Mouse (Mus musculus) MEL (cell line): ENCODE measurements around the gene Med15.
A peak's percentile ranks its signal among the peaks of the same experiment; 100 is the strongest.

Experiments
- CTCF ChIP-seq, 3 experiments: IDR thresholded peaks in 2 of 3; conservative IDR thresholded peaks in 1 of 3; 2 replicates each; pipeline ENCODE4 v1.5.1; 2011 to 2012; ENCODE audit warnings: low read length in 3 of 3, low read depth in 2 of 3, mild to moderate bottlenecking in 2 of 3, improper control_type of control experiment in 1 of 3, inconsistent platforms in 1 of 3, mixed read lengths in 1 of 3, moderate library complexity in 1 of 3; ENCODE audit not compliant: control insufficient read depth in 1 of 3, insufficient read depth in 1 of 3, poor library complexity in 1 of 3, severe bottlenecking in 1 of 3
- E2F4 ChIP-seq: IDR thresholded peaks from 2 replicates; pipeline ENCODE4 v1.6.1; 2011; ENCODE audit warnings: low read depth, low read length, improper control_type of control experiment, borderline replicate concordance
- EP300 ChIP-seq, 2 experiments: IDR thresholded peaks; 2 replicates each; pipeline ENCODE4 v1.6.1; 2011; ENCODE audit warnings: improper control_type of control experiment in 2 of 2, low read length in 2 of 2, low read depth in 1 of 2, mild to moderate bottlenecking in 1 of 2
- ZKSCAN1 ChIP-seq: IDR thresholded peaks from 2 replicates; pipeline ENCODE4 v1.6.1; 2012; ENCODE audit warnings: low read depth, mild to moderate bottlenecking, inconsistent platforms, low read length, improper control_type of control experiment, moderate library complexity

DNA sequence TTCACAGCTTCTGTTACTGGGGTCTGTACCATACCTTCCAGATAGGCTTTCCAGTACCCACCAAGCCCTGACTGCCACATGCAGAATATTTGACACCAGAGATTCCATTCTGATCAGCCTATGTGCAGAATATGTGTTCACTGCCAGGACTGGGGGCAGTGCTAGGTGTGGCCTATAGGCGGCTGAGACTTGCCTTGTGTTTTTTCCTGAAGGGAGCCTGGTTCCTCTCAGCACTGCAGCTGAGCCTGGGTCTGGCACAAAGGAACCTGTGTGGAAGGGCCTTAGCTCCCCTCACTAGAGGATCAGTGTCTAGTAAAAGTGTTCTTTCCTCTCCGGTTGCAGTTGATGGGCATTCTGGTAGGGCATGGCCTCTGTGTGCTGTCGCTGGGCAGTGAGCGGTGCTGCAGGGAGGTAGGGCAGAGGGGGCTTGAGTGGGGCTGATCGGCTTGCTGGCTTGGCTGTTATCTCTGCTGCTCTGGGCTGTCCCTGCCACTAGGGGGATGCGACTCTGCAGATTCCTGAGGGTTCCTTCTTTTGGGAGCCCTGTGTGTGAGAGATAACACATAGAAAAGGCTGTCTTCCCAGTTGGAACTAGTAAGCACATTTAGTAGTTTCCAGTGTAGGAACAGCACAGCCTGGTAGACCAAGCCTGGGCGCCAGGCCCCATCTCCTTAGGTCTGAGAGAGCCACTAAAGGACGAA, 99.1 kb downstream of the Med15 start:
- peak; percentile 49 to 59 (median 51) for TF ChIP-seq CTCF (IDR thresholded peaks at IDR 0.05 in 2 of 3, conservative IDR thresholded peaks at IDR 0.05 in 1 of 3; ENCODE audit: control insufficient read depth in 1 of 3, insufficient read depth in 1 of 3, low read depth in 2 of 3, low read length in 3 of 3, poor library complexity in 1 of 3, severe bottlenecking in 1 of 3)
- no peak for TF ChIP-seq E2F4
- peak; percentile 36 to 41; a peak in 1 of 4 replicates for TF ChIP-seq EP300 (IDR thresholded peaks at IDR 0.05; ENCODE audit: low read depth in 1 of 2, low read length in 2 of 2)
- TF ChIP-seq ZKSCAN1 = no peak
